Mouse (Mus musculus) testis, adult 2 months (tissue): ENCODE data around the gene Gm16440.
"Not testable (repeated sequence)": the region's sequence is repeated elsewhere in the genome, so short reads cannot be mapped to it uniquely, and the experiment has no call there.

Experiments used
- CTCF ChIP-seq: fragments of 200-500 bp; IDR thresholded peaks from 2 replicates; pipeline ENCODE4 v1.5.1; 2012; ENCODE audit warnings: low read depth, mild to moderate bottlenecking, inconsistent platforms, low read length, moderate library complexity; ENCODE audit not compliant: control insufficient read depth, insufficient read depth, insufficient replicate concordance
- POLR2A ChIP-seq: fragments of 200-500 bp; IDR thresholded peaks from 2 replicates; pipeline ENCODE4 v1.6.1; 2012; ENCODE audit warnings: low read depth, mild to moderate bottlenecking, inconsistent platforms, low read length, moderate library complexity; ENCODE audit not compliant: control insufficient read depth

DNA sequence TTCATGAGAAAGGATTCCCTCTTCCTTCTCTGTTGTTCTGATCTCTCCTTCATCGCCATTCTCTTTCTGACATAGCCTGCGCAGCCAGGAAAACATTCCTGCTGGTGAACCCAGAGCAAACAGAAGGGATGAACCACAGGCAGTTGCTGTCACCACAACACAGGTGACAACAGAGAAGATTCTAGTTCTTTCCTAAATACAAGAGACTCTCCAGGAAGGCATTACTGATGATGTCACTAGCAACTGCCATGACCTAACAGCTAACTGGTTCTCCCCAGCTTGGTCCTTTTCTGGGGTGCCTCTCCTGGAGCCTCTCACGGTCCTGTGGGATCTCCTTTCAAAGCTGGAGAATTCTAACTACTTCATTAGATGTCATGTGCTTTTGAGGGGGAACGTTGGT is at the start of gene Gm16440:
- not testable (repeated sequence) for TF ChIP-seq CTCF, POLR2A
